Mouse (Mus musculus) ES-Bruce4 (cell line): Measurements from ENCODE around the gene Pnmal1.

Source experiments
- CTCF ChIP-seq: IDR thresholded peaks from one replicate; pipeline ENCODE4 v1.8.1; 2011; ENCODE audit warnings: low read depth, low read length
- EP300 ChIP-seq: IDR thresholded peaks from 2 replicates; pipeline ENCODE4 v1.6.1; 2011; ENCODE audit warnings: low read depth, low read length; ENCODE audit not compliant: insufficient read depth
- POLR2A ChIP-seq: IDR thresholded peaks from one replicate; pipeline ENCODE4 v1.8.1; 2011; ENCODE audit warnings: low read length; ENCODE audit not compliant: insufficient read depth

- TF ChIP-seq POLR2A (no peak), CTCF (no peak), EP300 (no peak)
These were observed 31.1 kb upstream of the Pnmal1 start for GRCm38 (mm10) chr7:16928341-16928740.
